Mouse (Mus musculus): ENCODE measurements around the gene Efs. TPM values are rescaled to one million over a fixed set of nuclear protein-coding genes. Genes with fewer than 3 reads are reported as not detected.

The Efs gene
- total RNA-seq, 4 experiments from 2014 or later = 0.48 to 1.1 (median 0.86) TPM

GRCm38 (mm10) chr14:54924641-54925348 is 1.1 kb downstream of the Efs start:
- peak; percentile 32 to 44 for DNase-seq (ENCODE audit: low spot score in 2 of 2)

- no peak for DNase-seq (ENCODE audit: low spot score in 2 of 2)
These were observed 5.7 kb downstream of the Efs start for GRCm38 (mm10) chr14:54920076-54920685.

- no peak for DNase-seq (ENCODE audit: low spot score in 2 of 2)
These were observed 12.6 kb downstream of the Efs start for GRCm38 (mm10) chr14:54913343-54913742.

- DNase-seq (ENCODE audit: low spot score in 2 of 2) = peak in 1 of 2 experiments; percentile 28
These were observed 13.0 kb downstream of the Efs start, which contains the start of gene Slc22a17 for GRCm38 (mm10) chr14:54912886-54913285. Gene Slc22a17 (minus strand): TSS chr14:54913132.

GRCm38 (mm10) chr14:54912109-54912850 is 13.6 kb downstream of the Efs start:
- DNase-seq (ENCODE audit: low spot score in 2 of 2) = no peak

- no peak for DNase-seq (ENCODE audit: low spot score in 2 of 2)
These were observed 17.2 kb downstream of the Efs start for GRCm38 (mm10) chr14:54908682-54909081.

- DNase-seq (ENCODE audit: low spot score in 2 of 2) = no peak
These were observed 22.3 kb downstream of the Efs start for GRCm38 (mm10) chr14:54903641-54904040.

GRCm38 (mm10) chr14:54900383-54900782 is 25.5 kb downstream of the Efs start:
- DNase-seq (ENCODE audit: low spot score in 2 of 2) = peak in 1 of 2 experiments; percentile 39

- no peak for DNase-seq (ENCODE audit: low spot score in 2 of 2)
These were observed 28.5 kb downstream of the Efs start for GRCm38 (mm10) chr14:54897445-54897844.

GRCm38 (mm10) chr14:54894296-54895151 is 31.4 kb downstream of the Efs start:
- peak; percentile 48 for DNase-seq (ENCODE audit: low spot score in 2 of 2)

- peak; percentile 97 to 98 for DNase-seq (ENCODE audit: low spot score in 2 of 2)
These were observed 32.2 kb downstream of the Efs start for GRCm38 (mm10) chr14:54893651-54894181.

- no peak for DNase-seq (ENCODE audit: low spot score in 2 of 2)
These were observed 33.7 kb downstream of the Efs start, which contains the start of gene Pabpn1 for GRCm38 (mm10) chr14:54892200-54892599. Gene Pabpn1 (plus strand): TSS chr14:54892500.

- no peak for DNase-seq (ENCODE audit: low spot score in 2 of 2)
These were observed 40.6 kb downstream of the Efs start for GRCm38 (mm10) chr14:54885309-54885708.

- no peak for DNase-seq (ENCODE audit: low spot score in 2 of 2)
These were observed 41.8 kb downstream of the Efs start for GRCm38 (mm10) chr14:54884022-54884712.

GRCm38 (mm10) chr14:54883154-54884021 is 42.5 kb downstream of the Efs start, which contains the start of the genes Bcl2l2 and Gm20521:
Gene Bcl2l2 (plus strand): TSS chr14:54883377.
Gene Gm20521 (plus strand): TSS chr14:54883441.
- peak; percentile 75 to 76 for DNase-seq (ENCODE audit: low spot score in 2 of 2)

- peak; percentile 46 to 62 for DNase-seq (ENCODE audit: low spot score in 2 of 2)
These were observed 48.7 kb downstream of the Efs start, which contains the start of gene Ppp1r3e for GRCm38 (mm10) chr14:54877048-54877715. Gene Ppp1r3e (minus strand): TSS chr14:54877550.

GRCm38 (mm10) chr14:54876539-54877047 is 49.3 kb downstream of the Efs start:
- DNase-seq (ENCODE audit: low spot score in 2 of 2) = peak; percentile 81 to 89

Measured in gastrocnemius, adult 8-10 months (tissue).